Mouse (Mus musculus): ENCODE data around the gene Hnf4a. TPM values are rescaled to one million over a fixed set of nuclear protein-coding genes. Genes with fewer than 3 reads are reported as not detected.

Hnf4a gene
- polyA plus RNA-seq, 1 experiment from 2014 or later, result not detected

GRCm38 (mm10) chr2:163580069-163580945, 73.7 kb downstream of the Hnf4a start:
- Histone ChIP-seq H3K4me2 (replicated peaks) (no peak overlapping the region), H3K9ac (no peak overlapping the region), H3K36me3 (replicated peaks; ENCODE audit: control insufficient read depth, insufficient read depth) (no peaks in the 10 kb centered on the region), H3K9me3 (ENCODE audit: control insufficient read depth, low read length) (no peaks in the 10 kb centered on the region), H3K4me1 (replicated peaks; ENCODE audit: control insufficient read depth, insufficient read depth, low read length) (no peaks in the 10 kb centered on the region), H3K27ac (no peak overlapping the region), H3K4me3 (replicated peaks; ENCODE audit: low read length) (no peak overlapping the region), H3K27me3 (ENCODE audit: control insufficient read depth, insufficient read depth, low read length) (no peaks in the 10 kb centered on the region)
- WGBS, result 80% methylated on average over 13 of the region's 13 CpGs
- DNase-seq (ENCODE audit: low spot score), result no peak
- ATAC-seq (ENCODE audit: low FRiP score), result no peak

DNA sequence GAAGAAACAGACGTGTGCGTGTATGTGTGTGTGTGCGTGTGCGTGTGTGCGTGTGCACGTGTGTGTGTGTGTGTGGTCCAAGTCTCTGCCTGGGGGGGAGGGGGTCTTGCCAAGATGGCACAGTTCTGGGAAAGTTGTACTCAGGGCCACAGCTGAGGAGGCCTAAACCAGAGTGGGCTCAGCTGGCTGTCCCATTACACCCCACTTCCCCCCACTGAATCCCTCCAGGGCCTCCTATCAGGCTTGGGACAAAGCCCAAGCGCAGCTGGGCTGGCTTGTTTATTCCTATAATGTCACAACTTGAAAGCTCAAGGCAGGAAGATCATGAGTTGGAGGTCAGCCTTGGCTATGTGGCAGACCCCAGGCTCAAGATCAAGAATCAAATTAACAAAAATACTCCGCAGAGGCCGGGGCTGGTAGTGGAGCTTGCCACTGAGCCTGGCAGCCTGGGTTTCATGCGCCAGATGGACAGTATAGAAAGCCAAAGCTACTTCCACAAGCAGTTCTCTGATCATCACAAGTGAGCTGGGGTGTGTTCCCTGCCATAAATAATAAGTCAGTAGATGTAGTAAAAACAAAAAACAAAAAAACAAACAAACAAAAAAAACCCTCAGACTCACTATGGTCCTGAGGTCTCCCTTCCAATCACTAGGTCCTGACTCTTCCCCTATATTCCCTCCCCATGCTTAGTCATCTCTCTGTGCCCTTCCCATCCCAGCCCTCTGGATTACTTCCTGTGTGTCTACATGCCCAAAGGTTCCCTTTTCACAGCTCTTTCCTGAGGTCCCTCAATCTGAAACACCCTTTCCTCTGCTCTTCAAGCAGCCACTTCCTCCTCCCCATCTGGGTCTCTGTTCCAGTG, 76.8 kb downstream of the Hnf4a start:
- no peak overlapping the region for H3K9ac ChIP-seq
- no peak overlapping the region for H3K4me2 ChIP-seq (replicated peaks)
- no peaks in the 10 kb centered on the region for H3K9me3 ChIP-seq (ENCODE audit: control insufficient read depth, low read length)
- no peaks in the 10 kb centered on the region for H3K36me3 ChIP-seq (replicated peaks; ENCODE audit: control insufficient read depth, insufficient read depth)
- no peak overlapping the region for H3K27ac ChIP-seq
- no peaks in the 10 kb centered on the region for H3K4me1 ChIP-seq (replicated peaks; ENCODE audit: control insufficient read depth, insufficient read depth, low read length)
- no peaks in the 10 kb centered on the region for H3K27me3 ChIP-seq (ENCODE audit: control insufficient read depth, insufficient read depth, low read length)
- WGBS, result 87% methylated on average over 10 of the region's 10 CpGs
- H3K4me3 ChIP-seq (replicated peaks; ENCODE audit: low read length), result no peak overlapping the region
- no peak for DNase-seq (ENCODE audit: low spot score)
- ATAC-seq (ENCODE audit: low FRiP score), result no peak

DNA sequence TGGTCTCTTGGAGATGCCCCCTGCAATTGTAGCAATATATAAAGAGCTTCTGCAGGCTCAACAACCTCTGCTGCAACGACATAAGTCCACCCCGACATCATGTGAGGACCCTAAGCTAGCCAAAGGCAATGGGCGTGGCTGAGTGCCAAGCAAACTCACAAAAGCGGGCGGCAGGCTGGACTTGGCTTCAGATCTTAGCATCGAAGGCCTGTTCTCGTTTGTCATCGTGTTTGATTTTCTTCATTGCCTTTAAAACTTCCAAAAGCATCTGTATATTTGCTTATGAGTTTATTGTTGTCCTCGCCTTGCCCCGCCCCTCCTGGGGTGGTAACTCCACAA, 77.4 kb downstream of the Hnf4a start:
- H3K4me2 ChIP-seq (replicated peaks), result no peak overlapping the region
- H3K27ac ChIP-seq, result no peak overlapping the region
- no peaks in the 10 kb centered on the region for H3K4me1 ChIP-seq (replicated peaks; ENCODE audit: control insufficient read depth, insufficient read depth, low read length)
- no peak overlapping the region for H3K4me3 ChIP-seq (replicated peaks; ENCODE audit: low read length)
- no peaks in the 10 kb centered on the region for H3K36me3 ChIP-seq (replicated peaks; ENCODE audit: control insufficient read depth, insufficient read depth)
- ATAC-seq (ENCODE audit: low FRiP score) (no peak), DNase-seq (ENCODE audit: low spot score) (no peak)
- 83% methylated on average over 10 of the region's 10 CpGs for WGBS
- no peak overlapping the region for H3K9ac ChIP-seq
- H3K9me3 ChIP-seq (ENCODE audit: control insufficient read depth, low read length), result no peaks in the 10 kb centered on the region
- no peaks in the 10 kb centered on the region for H3K27me3 ChIP-seq (ENCODE audit: control insufficient read depth, insufficient read depth, low read length)

- Histone ChIP-seq H3K27ac (no peak overlapping the region), H3K27me3 (ENCODE audit: control insufficient read depth, insufficient read depth, low read length) (no peaks in the 10 kb centered on the region), H3K9me3 (ENCODE audit: control insufficient read depth, low read length) (no peaks in the 10 kb centered on the region), H3K4me2 (replicated peaks) (no peak overlapping the region), H3K4me1 (replicated peaks; ENCODE audit: control insufficient read depth, insufficient read depth, low read length) (no peaks in the 10 kb centered on the region), H3K36me3 (replicated peaks; ENCODE audit: control insufficient read depth, insufficient read depth) (no peaks in the 10 kb centered on the region), H3K9ac (no peak overlapping the region), H3K4me3 (replicated peaks; ENCODE audit: low read length) (no peak overlapping the region)
- 50% methylated on average over 19 of the region's 19 CpGs for WGBS
- ATAC-seq (ENCODE audit: low FRiP score), result no peak
- peak; percentile 53 for DNase-seq (ENCODE audit: low spot score)
Measured at GRCm38 (mm10) chr2:163586384-163587261, 80.0 kb downstream of the Hnf4a start.

GRCm38 (mm10) chr2:163587506-163587905, 80.9 kb downstream of the Hnf4a start:
- Histone ChIP-seq H3K27ac (no peak overlapping the region), H3K9me3 (ENCODE audit: control insufficient read depth, low read length) (no peaks in the 10 kb centered on the region), H3K9ac (no peak overlapping the region), H3K4me1 (replicated peaks; ENCODE audit: control insufficient read depth, insufficient read depth, low read length) (no peaks in the 10 kb centered on the region), H3K27me3 (ENCODE audit: control insufficient read depth, insufficient read depth, low read length) (no peaks in the 10 kb centered on the region), H3K4me3 (replicated peaks; ENCODE audit: low read length) (no peak overlapping the region), H3K36me3 (replicated peaks; ENCODE audit: control insufficient read depth, insufficient read depth) (no peaks in the 10 kb centered on the region), H3K4me2 (replicated peaks) (no peak overlapping the region)
- DNase-seq (ENCODE audit: low spot score) (no peak), ATAC-seq (ENCODE audit: low FRiP score) (no peak)
- WGBS, result 74% methylated on average over 5 of the region's 5 CpGs

- Histone ChIP-seq H3K4me2 (replicated peaks) (no peak overlapping the region), H3K27me3 (ENCODE audit: control insufficient read depth, insufficient read depth, low read length) (no peaks in the 10 kb centered on the region), H3K4me1 (replicated peaks; ENCODE audit: control insufficient read depth, insufficient read depth, low read length) (no peaks in the 10 kb centered on the region), H3K9ac (no peak overlapping the region), H3K27ac (no peak overlapping the region), H3K36me3 (replicated peaks; ENCODE audit: control insufficient read depth, insufficient read depth) (no peaks in the 10 kb centered on the region), H3K4me3 (replicated peaks; ENCODE audit: low read length) (no peak overlapping the region), H3K9me3 (ENCODE audit: control insufficient read depth, low read length) (no peaks in the 10 kb centered on the region)
- WGBS, result 73% methylated on average over 12 of the region's 12 CpGs
- ATAC-seq (ENCODE audit: low FRiP score) (no peak), DNase-seq (ENCODE audit: low spot score) (no peak)
Measured at GRCm38 (mm10) chr2:163590211-163590610, 83.6 kb downstream of the Hnf4a start.

DNA sequence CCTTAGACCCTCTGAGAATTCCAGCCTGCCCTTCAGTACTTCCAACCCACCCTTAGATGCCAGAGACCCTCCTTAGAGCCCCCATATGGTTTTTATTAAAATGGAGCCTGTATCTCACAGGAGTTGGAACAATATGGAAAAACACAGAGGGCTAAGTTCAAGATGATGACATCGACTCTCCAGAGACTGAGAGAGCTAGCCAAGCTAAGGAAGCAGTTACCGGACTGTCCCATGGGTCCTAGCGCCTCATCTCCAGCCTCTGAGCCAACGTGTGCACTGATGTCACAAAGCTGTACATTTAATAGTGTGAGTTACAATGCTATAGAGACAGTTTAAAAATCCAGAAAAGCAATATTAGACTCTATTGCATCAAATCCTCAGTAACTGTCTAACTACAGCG, 84.4 kb downstream of the Hnf4a start:
- H3K4me3 ChIP-seq (replicated peaks; ENCODE audit: low read length), result no peak overlapping the region
- ATAC-seq (ENCODE audit: low FRiP score), result no peak
- no peaks in the 10 kb centered on the region for H3K27me3 ChIP-seq (ENCODE audit: control insufficient read depth, insufficient read depth, low read length)
- no peaks in the 10 kb centered on the region for H3K9me3 ChIP-seq (ENCODE audit: control insufficient read depth, low read length)
- H3K4me2 ChIP-seq (replicated peaks), result no peak overlapping the region
- 78% methylated on average over 5 of the region's 5 CpGs for WGBS
- no peaks in the 10 kb centered on the region for H3K36me3 ChIP-seq (replicated peaks; ENCODE audit: control insufficient read depth, insufficient read depth)
- no peak overlapping the region for H3K27ac ChIP-seq
- no peak overlapping the region for H3K9ac ChIP-seq
- H3K4me1 ChIP-seq (replicated peaks; ENCODE audit: control insufficient read depth, insufficient read depth, low read length), result no peaks in the 10 kb centered on the region
- no peak for DNase-seq (ENCODE audit: low spot score)

DNA sequence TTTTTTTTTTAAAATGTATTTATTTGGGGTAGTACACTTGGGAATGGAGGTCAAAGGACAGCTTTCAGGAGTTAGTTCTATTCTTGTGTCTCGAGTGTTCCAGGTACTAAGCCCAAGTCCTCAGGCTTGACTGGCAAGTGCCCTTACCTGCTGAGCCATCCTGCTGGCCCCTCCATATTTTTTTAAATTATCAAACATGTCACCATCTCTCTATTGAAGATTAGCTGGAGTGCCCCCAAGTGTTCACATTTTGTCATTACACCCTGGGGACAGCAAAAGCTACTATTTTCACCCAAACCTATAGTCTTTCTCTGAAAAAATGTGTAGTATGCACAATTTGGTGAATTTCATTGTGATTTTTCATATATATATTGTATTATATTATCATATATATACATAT, 85.5 kb downstream of the Hnf4a start:
- no peaks in the 10 kb centered on the region for H3K4me1 ChIP-seq (replicated peaks; ENCODE audit: control insufficient read depth, insufficient read depth, low read length)
- 77% methylated on average over 1 of the region's 1 CpGs for WGBS
- DNase-seq (ENCODE audit: low spot score), result peak; percentile 38
- H3K36me3 ChIP-seq (replicated peaks; ENCODE audit: control insufficient read depth, insufficient read depth), result no peaks in the 10 kb centered on the region
- no peak overlapping the region for H3K27ac ChIP-seq
- no peak overlapping the region for H3K4me3 ChIP-seq (replicated peaks; ENCODE audit: low read length)
- no peaks in the 10 kb centered on the region for H3K27me3 ChIP-seq (ENCODE audit: control insufficient read depth, insufficient read depth, low read length)
- no peaks in the 10 kb centered on the region for H3K9me3 ChIP-seq (ENCODE audit: control insufficient read depth, low read length)
- no peak overlapping the region for H3K9ac ChIP-seq
- no peak for ATAC-seq (ENCODE audit: low FRiP score)
- no peak overlapping the region for H3K4me2 ChIP-seq (replicated peaks)

Data from hindbrain, embryonic 14.5 days (tissue).